Comparison of ENCODE assay signal across 19 mouse cellular contexts in the genomic region with DNA sequence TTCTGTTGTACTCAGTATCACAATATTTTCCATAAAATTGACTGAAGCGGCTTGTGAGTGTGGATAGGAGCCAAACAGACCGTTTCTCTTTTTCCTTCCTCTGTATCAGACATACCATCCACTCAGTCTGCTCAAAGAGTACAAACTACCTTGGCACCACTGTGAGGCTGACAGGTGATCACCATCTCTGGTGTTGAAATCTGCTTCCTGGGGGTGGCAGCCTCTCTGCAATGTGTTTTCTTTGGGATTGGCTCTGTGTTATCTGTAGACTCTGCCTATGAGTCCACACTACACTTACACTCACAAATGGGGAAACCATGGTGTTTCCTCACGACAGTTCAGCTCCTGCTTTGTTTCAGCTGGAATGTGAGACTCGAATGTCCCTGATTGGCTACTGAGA.
"Had no signal": no experiment of that assay in that cellular context is flagged by ENCODE, and none has a peak within 500 bp of the region (broad histone marks: within the 10 kb centered on the region; RNA-seq: fewer than 3 reads in every experiment).

No protein-coding gene starts in this region.

- H3K27ac ChIP-seq: kidney, postnatal 0 days; limb, embryonic 12.5 days; limb, embryonic 15.5 days; liver, embryonic 15.5 days; neural tube, embryonic 12.5 days; neural tube, embryonic 15.5 days; stomach, postnatal 0 days had no signal

- DNase-seq: kidney, postnatal 25 days; left cerebral cortex, postnatal 4 days; lung, adult 2 months; lung, postnatal 14 days; lung, postnatal 4 days; midbrain, embryonic 14.5 days; right cerebral cortex, adult 18-20 months; right cerebral cortex, postnatal 14 days; right cerebral cortex, postnatal 4 days; thymus, adult 2 months; thymus, postnatal 14 days; thymus, postnatal 4 days had no signal

- H3K4me3 ChIP-seq: limb, embryonic 12.5 days; limb, embryonic 15.5 days; liver, embryonic 15.5 days; neural tube, embryonic 12.5 days; neural tube, embryonic 15.5 days had no signal
